Mouse (Mus musculus): ENCODE results near the gene Gsx2. TPM values are rescaled to one million over a fixed set of nuclear protein-coding genes. Genes with fewer than 3 reads are reported as not detected.
A peak's percentile ranks its signal among the peaks of the same experiment; 100 is the strongest.

The Gsx2 gene
- total RNA-seq, 2 experiments from 2014 or later, result not detected

GRCm38 (mm10) chr5:75076326-75077050 is 1.1 kb downstream of the Gsx2 start:
- DNase-seq, result no peak

GRCm38 (mm10) chr5:75077051-75077380 is 1.6 kb downstream of the Gsx2 start:
- DNase-seq, result no peak

GRCm38 (mm10) chr5:75079564-75079963 is 4.2 kb downstream of the Gsx2 start:
- DNase-seq, result peak; percentile 9

GRCm38 (mm10) chr5:75082439-75082838 is 7.0 kb downstream of the Gsx2 start:
- DNase-seq, result no peak

- peak; percentile 17 for DNase-seq
Observed at GRCm38 (mm10) chr5:75083061-75083460, 7.7 kb downstream of the Gsx2 start.

- no peak for DNase-seq
Observed at GRCm38 (mm10) chr5:75083591-75084392, 8.4 kb downstream of the Gsx2 start.

GRCm38 (mm10) chr5:75084393-75084870 is 9.0 kb downstream of the Gsx2 start:
- no peak for DNase-seq

- peak; percentile 7 for DNase-seq
Observed at GRCm38 (mm10) chr5:75084871-75085520, 9.6 kb downstream of the Gsx2 start.

GRCm38 (mm10) chr5:75085521-75085875 is 10.1 kb downstream of the Gsx2 start:
- peak; percentile 10 for DNase-seq

- no peak for DNase-seq
Observed at GRCm38 (mm10) chr5:75085906-75086305, 10.5 kb downstream of the Gsx2 start.

- DNase-seq, result no peak
Observed at GRCm38 (mm10) chr5:75106511-75106910, 31.1 kb downstream of the Gsx2 start.

- DNase-seq, result no peak
Observed at GRCm38 (mm10) chr5:75109368-75109767, 34.0 kb downstream of the Gsx2 start.

- DNase-seq, result no peak
Observed at GRCm38 (mm10) chr5:75111781-75112180, 36.4 kb downstream of the Gsx2 start.

- DNase-seq, result no peak
Observed at GRCm38 (mm10) chr5:75118840-75119239, 43.4 kb downstream of the Gsx2 start.

GRCm38 (mm10) chr5:75121646-75122045 is 46.2 kb downstream of the Gsx2 start:
- DNase-seq, result peak; percentile 41

Other genes starting within 250 kb of the Gsx2 start
- gene Chic2, start 30.8 kb upstream of the Gsx2 start, total RNA-seq (2021), result 10 to 100 TPM; 24.5 to 25.9 TPM
- 10 to 100 TPM; 48.9 to 52.1 TPM for gene Pdgfra, start 76.7 kb downstream of the Gsx2 start, total RNA-seq (2021)

Measured in gastrocnemius, postnatal 10 days (tissue).